Mouse (Mus musculus): ENCODE measurements around the gene Ppm1k. TPM values are rescaled to one million over a fixed set of nuclear protein-coding genes. Genes with fewer than 3 reads are reported as not detected.
A peak's percentile ranks its signal among the peaks of the same experiment; 100 is the strongest.

Ppm1k gene
- 1.5 and 2.1 TPM in 2 replicates for total RNA-seq (2012; rRNA removed)
- polyA plus RNA-seq (2012; ENCODE audit: insufficient read depth in 1 of 2, insufficient read length in 2 of 2, low read depth in 1 of 2, low replicate concordance in 2 of 2, missing spikeins in 1 of 2) = 1 to 10 TPM in 1 of 2 experiments, not detected in 1; 1.3 TPM

GRCm38 (mm10) chr6:57535386-57535936 lies at the start of gene Ppm1k:
Ppm1k (minus strand) TSS chr6:57535468.
- H3K4me1 ChIP-seq (ENCODE audit: control insufficient read depth in 1 of 2, insufficient read depth in 2 of 2, low read length in 2 of 2) = peaks cover 7 to 14% of the 10 kb centered on the region in 2 experiments
- H3K36me3 ChIP-seq (ENCODE audit: control insufficient read depth in 1 of 2, insufficient read depth in 2 of 2, low read length in 2 of 2) = peaks cover 0 to 19% of the 10 kb centered on the region in 2 experiments; a peak in 2 of 4 replicates
- no peaks in the 10 kb centered on the region for H3K9me3 ChIP-seq (replicated peaks; ENCODE audit: insufficient read depth, low read length)
- TF ChIP-seq BHLHE40 (IDR thresholded peaks at IDR 0.05; ENCODE audit: borderline replicate concordance, low read depth, low read length) (no peak), ZKSCAN1 (IDR thresholded peaks at IDR 0.05; ENCODE audit: low read depth, low read length) (no peak), POLR2A (IDR thresholded peaks at IDR 0.05; ENCODE audit: control insufficient read depth in 1 of 2, insufficient read depth in 1 of 2, low read depth in 1 of 2, low read length in 2 of 2, poor library complexity in 1 of 2) (peak in 1 of 2 experiments; percentile 63; a peak in 2 of 4 replicates), E2F4 (IDR thresholded peaks at IDR 0.05; ENCODE audit: borderline replicate concordance, low read depth, low read length) (peak; percentile 64; the same call in 1 of the 2 replicates), ELF1 (IDR thresholded peaks at IDR 0.05; ENCODE audit: low read depth, low read length) (no peak), ZC3H11A (IDR thresholded peaks at IDR 0.05; ENCODE audit: low read depth, low read length) (no peak), MAFK (IDR thresholded peaks at IDR 0.05; ENCODE audit: borderline replicate concordance, low read depth, low read length) (no peak), ETS1 (IDR thresholded peaks at IDR 0.05; ENCODE audit: low read depth, low read length) (peak; percentile 82), SMC3 (IDR thresholded peaks at IDR 0.05; ENCODE audit: low read depth, low read length) (no peak), GABPA (IDR thresholded peaks at IDR 0.05; ENCODE audit: low read depth, low read length) (no peak), MAX (IDR thresholded peaks at IDR 0.05; ENCODE audit: low read length) (peak; percentile 51; the same call in 1 of the 2 replicates), RCOR1 (IDR thresholded peaks at IDR 0.05; ENCODE audit: low read depth, low read length) (0 out of 2 replicates have a peak, but pooled peaks have one; percentile 29), MYC (IDR thresholded peaks at IDR 0.05; ENCODE audit: low read depth, low read length) (no peak), GATA1 (IDR thresholded peaks at IDR 0.05; ENCODE audit: low read depth, low read length) (peak; percentile 33; the same call in 1 of the 2 replicates), MAZ (IDR thresholded peaks at IDR 0.05; ENCODE audit: low read depth, low read length) (no peak), HCFC1 (IDR thresholded peaks at IDR 0.05; ENCODE audit: low read depth, low read length) (peak; percentile 66), ZNF384 (IDR thresholded peaks at IDR 0.05; ENCODE audit: low read depth, low read length) (peak; percentile 97), MYB (IDR thresholded peaks at IDR 0.05; ENCODE audit: low read depth, low read length) (no peak), POLR2AphosphoS5 (IDR thresholded peaks at IDR 0.05; ENCODE audit: borderline replicate concordance, low read depth, low read length) (no peak), CHD2 (IDR thresholded peaks at IDR 0.05; ENCODE audit: low read length) (peak; percentile 73), TCF12 (IDR thresholded peaks at IDR 0.05; ENCODE audit: low read depth, low read length) (no peak; the same call in 1 of the 2 replicates), NELFE (IDR thresholded peaks at IDR 0.05; ENCODE audit: low read depth, low read length) (no peak), MXI1 (IDR thresholded peaks at IDR 0.05; ENCODE audit: low read depth, low read length) (peak; percentile 84), EP300 (IDR thresholded peaks at IDR 0.05; ENCODE audit: low read depth in 1 of 2, low read length in 2 of 2) (peak in 1 of 2 experiments; percentile 3; a peak in 1 of 4 replicates), TAL1 (IDR thresholded peaks at IDR 0.05; ENCODE audit: low read length) (no peak), SIN3A (IDR thresholded peaks at IDR 0.05; ENCODE audit: low read length) (peak; percentile 66), KAT2A (conservative IDR thresholded peaks at IDR 0.05; ENCODE audit: low read depth, low read length) (no peak), TBP (IDR thresholded peaks at IDR 0.05; ENCODE audit: low read depth, low read length) (peak; percentile 38; the same call in 1 of the 2 replicates), NRF1 (IDR thresholded peaks at IDR 0.05; ENCODE audit: insufficient read depth, low read depth, low read length, poor library complexity, severe bottlenecking) (no peak)
- H3K4me3 ChIP-seq (ENCODE audit: control insufficient read depth in 1 of 2, insufficient read depth in 1 of 2, low read depth in 2 of 2, low read length in 2 of 2) = peak within 1 kb of the TSS; percentile 75 to 83
- no peaks in the 10 kb centered on the region for H3K79me2 ChIP-seq (ENCODE audit: control insufficient read depth, insufficient read depth, low read length, poor library complexity)
- H3K27me3 ChIP-seq (ENCODE audit: control insufficient read depth in 1 of 2, insufficient read depth in 2 of 2, low read length in 2 of 2) = no peaks in the 10 kb centered on the region
- DNase-seq (ENCODE audit: low read depth, low spot score) = peak; percentile 98
- peak within 1 kb of the TSS; percentile 66 for H3K9ac ChIP-seq (ENCODE audit: control insufficient read depth, low read depth, low read length, poor library complexity, severe bottlenecking)
- peak within 1 kb of the TSS; percentile 58 for H3K27ac ChIP-seq (ENCODE audit: control insufficient read depth, low read depth, low read length)
